Mouse (Mus musculus): ENCODE results near the gene Zbtb46. TPM values are rescaled to one million over a fixed set of nuclear protein-coding genes. Genes with fewer than 3 reads are reported as not detected.

Zbtb46 gene
- polyA plus RNA-seq (2014; fragmentation: Illumina TruSeq; extraction: RNeasy Lipid Tissue Mini Kit (QIAGEN cat#74804); ENCODE audit: low read depth, low replicate concordance), result 6.7 TPM

GRCm38 (mm10) chr2:181459153-181459672 is at the start of gene Zbtb46:
Gene Zbtb46, minus strand, starts transcription at chr2:181459426.

GRCm38 (mm10) chr2:181496831-181497547 is 37.8 kb upstream of the Zbtb46 start, which contains the start of gene Tpd52l2:
Gene Tpd52l2, plus strand, starts transcription at chr2:181497142.

GRCm38 (mm10) chr2:181493156-181493927 is 34.1 kb upstream of the Zbtb46 start, which contains the start of gene Abhd16b:
Gene Abhd16b, plus strand, starts transcription at chr2:181493206.

GRCm38 (mm10) chr2:181379778-181380177 is 79.4 kb downstream of the Zbtb46 start, which contains the start of gene Lime1:
Gene Lime1, plus strand, starts transcription at chr2:181380078.

GRCm38 (mm10) chr2:181364860-181365596 is 94.2 kb downstream of the Zbtb46 start, which contains the start of the genes Zgpat and Arfrp1:
Gene Zgpat, plus strand, starts transcription at chr2:181364928.
Gene Arfrp1, minus strand, starts transcription at chr2:181365404.

Other genes with a start within 250 kb of the Zbtb46 start
- 0.67 TPM for gene Srms, start 246.2 kb downstream of the Zbtb46 start, polyA plus RNA-seq (2014; fragmentation: Illumina TruSeq; extraction: RNeasy Lipid Tissue Mini Kit (QIAGEN cat#74804); ENCODE audit: low read depth, low replicate concordance)
- gene Fndc11, start 239.4 kb downstream of the Zbtb46 start, polyA plus RNA-seq (2014; fragmentation: Illumina TruSeq; extraction: RNeasy Lipid Tissue Mini Kit (QIAGEN cat#74804); ENCODE audit: low read depth, low replicate concordance), result 3.9 TPM
- 6.7 TPM for gene Helz2, start 217.4 kb downstream of the Zbtb46 start, polyA plus RNA-seq (2014; fragmentation: Illumina TruSeq; extraction: RNeasy Lipid Tissue Mini Kit (QIAGEN cat#74804); ENCODE audit: low read depth, low replicate concordance)
- gene Gmeb2, start 171.4 kb downstream of the Zbtb46 start, polyA plus RNA-seq (2014; fragmentation: Illumina TruSeq; extraction: RNeasy Lipid Tissue Mini Kit (QIAGEN cat#74804); ENCODE audit: low read depth, low replicate concordance), result 11.4 TPM
- gene Stmn3, start 144.9 kb downstream of the Zbtb46 start, polyA plus RNA-seq (2014; fragmentation: Illumina TruSeq; extraction: RNeasy Lipid Tissue Mini Kit (QIAGEN cat#74804); ENCODE audit: low read depth, low replicate concordance), result not detected
- 31.5 TPM for gene Rtel1, start 139.7 kb downstream of the Zbtb46 start, polyA plus RNA-seq (2014; fragmentation: Illumina TruSeq; extraction: RNeasy Lipid Tissue Mini Kit (QIAGEN cat#74804); ENCODE audit: low read depth, low replicate concordance)
- gene Zgpat, start 94.5 kb downstream of the Zbtb46 start, polyA plus RNA-seq (2014; fragmentation: Illumina TruSeq; extraction: RNeasy Lipid Tissue Mini Kit (QIAGEN cat#74804); ENCODE audit: low read depth, low replicate concordance), result 31.6 TPM
- gene Arfrp1, start 94.0 kb downstream of the Zbtb46 start, polyA plus RNA-seq (2014; fragmentation: Illumina TruSeq; extraction: RNeasy Lipid Tissue Mini Kit (QIAGEN cat#74804); ENCODE audit: low read depth, low replicate concordance), result 46.8 TPM
- 22.9 TPM for gene Lime1, start 79.3 kb downstream of the Zbtb46 start, polyA plus RNA-seq (2014; fragmentation: Illumina TruSeq; extraction: RNeasy Lipid Tissue Mini Kit (QIAGEN cat#74804); ENCODE audit: low read depth, low replicate concordance)
- gene Abhd16b, start 33.8 kb upstream of the Zbtb46 start, polyA plus RNA-seq (2014; fragmentation: Illumina TruSeq; extraction: RNeasy Lipid Tissue Mini Kit (QIAGEN cat#74804); ENCODE audit: low read depth, low replicate concordance), result 1.0 TPM
- 82.0 TPM for gene Tpd52l2, start 37.7 kb upstream of the Zbtb46 start, polyA plus RNA-seq (2014; fragmentation: Illumina TruSeq; extraction: RNeasy Lipid Tissue Mini Kit (QIAGEN cat#74804); ENCODE audit: low read depth, low replicate concordance)
- 60.9 TPM for gene Dnajc5, start 61.1 kb upstream of the Zbtb46 start, polyA plus RNA-seq (2014; fragmentation: Illumina TruSeq; extraction: RNeasy Lipid Tissue Mini Kit (QIAGEN cat#74804); ENCODE audit: low read depth, low replicate concordance)
- 70.3 TPM for gene Uckl1, start 125.5 kb upstream of the Zbtb46 start, polyA plus RNA-seq (2014; fragmentation: Illumina TruSeq; extraction: RNeasy Lipid Tissue Mini Kit (QIAGEN cat#74804); ENCODE audit: low read depth, low replicate concordance)
- gene Prpf6, start 132.4 kb upstream of the Zbtb46 start, polyA plus RNA-seq (2014; fragmentation: Illumina TruSeq; extraction: RNeasy Lipid Tissue Mini Kit (QIAGEN cat#74804); ENCODE audit: low read depth, low replicate concordance), result 51.2 TPM
- 46.6 TPM for gene Zfp512b, start 133.4 kb upstream of the Zbtb46 start, polyA plus RNA-seq (2014; fragmentation: Illumina TruSeq; extraction: RNeasy Lipid Tissue Mini Kit (QIAGEN cat#74804); ENCODE audit: low read depth, low replicate concordance)
- gene Samd10, start 139.8 kb upstream of the Zbtb46 start, polyA plus RNA-seq (2014; fragmentation: Illumina TruSeq; extraction: RNeasy Lipid Tissue Mini Kit (QIAGEN cat#74804); ENCODE audit: low read depth, low replicate concordance), result 36.7 TPM
- not detected for gene Gm29797, start 197.6 kb upstream of the Zbtb46 start, polyA plus RNA-seq (2014; fragmentation: Illumina TruSeq; extraction: RNeasy Lipid Tissue Mini Kit (QIAGEN cat#74804); ENCODE audit: low read depth, low replicate concordance)
- 17.8 TPM for gene Sox18, start 212.2 kb upstream of the Zbtb46 start, polyA plus RNA-seq (2014; fragmentation: Illumina TruSeq; extraction: RNeasy Lipid Tissue Mini Kit (QIAGEN cat#74804); ENCODE audit: low read depth, low replicate concordance)
- 20.2 TPM for gene Tcea2, start 220.9 kb upstream of the Zbtb46 start, polyA plus RNA-seq (2014; fragmentation: Illumina TruSeq; extraction: RNeasy Lipid Tissue Mini Kit (QIAGEN cat#74804); ENCODE audit: low read depth, low replicate concordance)
- 22.9 TPM for gene Rgs19, start 234.6 kb upstream of the Zbtb46 start, polyA plus RNA-seq (2014; fragmentation: Illumina TruSeq; extraction: RNeasy Lipid Tissue Mini Kit (QIAGEN cat#74804); ENCODE audit: low read depth, low replicate concordance)
- gene Lkaaear1, start 239.0 kb upstream of the Zbtb46 start, polyA plus RNA-seq (2014; fragmentation: Illumina TruSeq; extraction: RNeasy Lipid Tissue Mini Kit (QIAGEN cat#74804); ENCODE audit: low read depth, low replicate concordance), result 6.0 TPM

All from adipose tissue, adult 10 weeks (tissue).